ENCODE assay signal across 11 mouse cellular contexts in the genomic region with DNA sequence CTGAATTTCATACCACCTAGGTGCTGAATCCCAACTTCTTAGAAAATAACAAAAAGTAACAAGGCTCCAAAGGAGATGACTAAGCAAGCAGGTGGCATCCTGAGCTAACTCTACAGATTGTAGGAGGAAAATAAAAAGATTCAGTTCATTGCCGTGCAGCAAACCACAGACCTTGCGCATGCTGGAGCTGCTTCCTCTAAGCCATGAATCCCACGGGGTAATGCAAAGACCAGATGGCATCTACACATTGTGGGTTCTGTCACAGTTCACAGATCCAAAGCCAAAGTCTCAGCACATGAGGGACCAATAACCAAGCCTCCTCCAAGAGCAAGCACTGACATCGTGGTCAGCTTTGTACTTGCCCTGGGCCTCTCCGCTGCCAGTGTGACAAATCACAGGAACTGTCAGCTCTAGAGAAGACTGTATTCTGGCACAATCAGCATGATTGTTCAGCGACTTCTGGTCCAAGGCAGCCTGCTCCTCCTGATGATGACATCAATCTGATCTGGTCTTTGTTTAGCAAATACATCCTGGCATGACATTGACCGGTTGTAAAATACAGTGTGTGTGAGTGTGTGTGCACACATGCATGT.
DNase-seq lines count a peak whose midpoint lies in the region; ATAC-seq and TF ChIP-seq lines count a peak whose summit lies in the region.
"Had no signal": no experiment of that assay in that cellular context is flagged by ENCODE, and none has a peak within 500 bp of the region (broad histone marks: within the 10 kb centered on the region; RNA-seq: fewer than 3 reads in every experiment).

No protein-coding gene starts in this region.

- DNase-seq in hindbrain, embryonic 10.5 days (ENCODE audit: low spot score) = peak; percentile 7
- DNase-seq in liver, postnatal 0 days = peak; percentile 12
- no peak for DNase-seq in liver, embryonic 11.5 days (ENCODE audit: low spot score)
- peak; percentile 6 for DNase-seq in brain, embryonic 14.5 days (ENCODE audit: low read depth)
- peak; percentile 3 for DNase-seq in hindbrain, postnatal 0 days (ENCODE audit: low spot score)
- DNase-seq in kidney, postnatal 25 days = no peak
- DNase-seq: gastrocnemius, postnatal 10 days had no signal

- H3K9ac ChIP-seq in hindbrain, embryonic 12.5 days = no peak overlapping the region
- no peak overlapping the region for H3K9ac ChIP-seq in liver, postnatal 0 days (replicated peaks)
- H3K9ac ChIP-seq in liver, embryonic 11.5 days (ENCODE audit: low read depth, low read length) = no peak overlapping the region
- H3K9ac ChIP-seq in hindbrain, postnatal 0 days (replicated peaks; ENCODE audit: low read length) = no peak overlapping the region
- H3K9ac ChIP-seq: embryonic facial prominence, embryonic 15.5 days; liver, embryonic 15.5 days had no signal

- 0 out of 2 replicates have a peak, but pooled peaks cover 5% of the 10 kb centered on the region for H3K4me1 ChIP-seq in hindbrain, embryonic 10.5 days (replicated peaks)
- H3K4me1 ChIP-seq in hindbrain, embryonic 12.5 days = no peaks in the 10 kb centered on the region
- no peaks in the 10 kb centered on the region for H3K4me1 ChIP-seq in liver, postnatal 0 days (ENCODE audit: insufficient read depth)
- no peaks in the 10 kb centered on the region for H3K4me1 ChIP-seq in liver, embryonic 11.5 days (replicated peaks; ENCODE audit: control insufficient read depth, insufficient read depth, low read length)
- no peaks in the 10 kb centered on the region for H3K4me1 ChIP-seq in hindbrain, postnatal 0 days (ENCODE audit: insufficient read depth, low read length)
- H3K4me1 ChIP-seq: embryonic facial prominence, embryonic 15.5 days; liver, embryonic 15.5 days; megakaryocyte, embryonic 14.5 days had no signal

- no peak for ATAC-seq in hindbrain, embryonic 12.5 days (ENCODE audit: low FRiP score)
- ATAC-seq in liver, postnatal 0 days = no peak
- no peak for ATAC-seq in liver, embryonic 11.5 days (replicated peaks; ENCODE audit: low FRiP score)
- ATAC-seq in hindbrain, postnatal 0 days = peak; percentile 74

- no peak overlapping the region for H3K4me3 ChIP-seq in hindbrain, embryonic 10.5 days
- no peak overlapping the region for H3K4me3 ChIP-seq in hindbrain, embryonic 12.5 days
- H3K4me3 ChIP-seq in liver, postnatal 0 days (ENCODE audit: low read depth, low read length) = no peak overlapping the region
- no peak overlapping the region for H3K4me3 ChIP-seq in liver, embryonic 11.5 days (ENCODE audit: low read depth, low read length)
- no peak overlapping the region for H3K4me3 ChIP-seq in hindbrain, postnatal 0 days (ENCODE audit: low read length)
- H3K4me3 ChIP-seq: embryonic facial prominence, embryonic 15.5 days; liver, embryonic 15.5 days; megakaryocyte, embryonic 14.5 days had no signal

- no peaks in the 10 kb centered on the region for H3K27me3 ChIP-seq in hindbrain, embryonic 10.5 days (ENCODE audit: insufficient read depth, poor library complexity, severe bottlenecking)
- H3K27me3 ChIP-seq in hindbrain, embryonic 12.5 days = no peaks in the 10 kb centered on the region
- no peaks in the 10 kb centered on the region for H3K27me3 ChIP-seq in liver, postnatal 0 days (ENCODE audit: insufficient read depth, low read length)
- no peaks in the 10 kb centered on the region for H3K27me3 ChIP-seq in liver, embryonic 11.5 days (replicated peaks; ENCODE audit: control insufficient read depth, insufficient read depth, low read length)
- no peaks in the 10 kb centered on the region for H3K27me3 ChIP-seq in hindbrain, postnatal 0 days (ENCODE audit: insufficient read depth, low read length)
- H3K27me3 ChIP-seq: embryonic facial prominence, embryonic 15.5 days; liver, embryonic 15.5 days; megakaryocyte, embryonic 14.5 days had no signal

- TF ChIP-seq EP300 in liver, postnatal 0 days (IDR thresholded peaks at IDR 0.05; ENCODE audit: low read depth) = no peak

- no peak for TF ChIP-seq POLR2A in brain, embryonic 14.5 days (IDR thresholded peaks at IDR 0.05; ENCODE audit: borderline replicate concordance, extremely low read depth, insufficient read depth, insufficient read length, poor library complexity, severe bottlenecking)

- H3K4me2 ChIP-seq in hindbrain, embryonic 12.5 days (replicated peaks) = no peak overlapping the region
- H3K4me2 ChIP-seq in liver, postnatal 0 days (ENCODE audit: low read depth, low read length) = no peak overlapping the region
- no peak overlapping the region for H3K4me2 ChIP-seq in liver, embryonic 11.5 days
- H3K4me2 ChIP-seq in hindbrain, postnatal 0 days (ENCODE audit: low read depth, low read length) = no peak overlapping the region
- H3K4me2 ChIP-seq: embryonic facial prominence, embryonic 15.5 days; liver, embryonic 15.5 days had no signal

- TF ChIP-seq CTCF in liver, postnatal 0 days (IDR thresholded peaks at IDR 0.05; ENCODE audit: low read depth) = no peak
- no peak for TF ChIP-seq CTCF in brain, embryonic 14.5 days (IDR thresholded peaks at IDR 0.05; ENCODE audit: borderline replicate concordance, extremely low read depth, insufficient read depth, insufficient read length)
- TF ChIP-seq CTCF in hindbrain, postnatal 0 days (IDR thresholded peaks at IDR 0.05; ENCODE audit: low read depth) = no peak

- no peak overlapping the region for H3K27ac ChIP-seq in hindbrain, embryonic 10.5 days
- H3K27ac ChIP-seq in hindbrain, embryonic 12.5 days = no peak overlapping the region
- H3K27ac ChIP-seq in liver, postnatal 0 days (ENCODE audit: low read depth) = no peak overlapping the region
- no peak overlapping the region for H3K27ac ChIP-seq in liver, embryonic 11.5 days (ENCODE audit: low read depth, low read length)
- no peak overlapping the region for H3K27ac ChIP-seq in hindbrain, postnatal 0 days
- H3K27ac ChIP-seq: embryonic facial prominence, embryonic 15.5 days; liver, embryonic 15.5 days had no signal

- H3K36me3 ChIP-seq in hindbrain, embryonic 10.5 days = no peaks in the 10 kb centered on the region
- H3K36me3 ChIP-seq in hindbrain, embryonic 12.5 days = no peaks in the 10 kb centered on the region
- H3K36me3 ChIP-seq in liver, postnatal 0 days (replicated peaks; ENCODE audit: insufficient read depth, low read length) = no peaks in the 10 kb centered on the region
- H3K36me3 ChIP-seq in liver, embryonic 11.5 days (ENCODE audit: control insufficient read depth, insufficient read depth, low read length) = no peaks in the 10 kb centered on the region
- H3K36me3 ChIP-seq in hindbrain, postnatal 0 days (ENCODE audit: insufficient read depth, low read length) = no peaks in the 10 kb centered on the region
- H3K36me3 ChIP-seq: embryonic facial prominence, embryonic 15.5 days; liver, embryonic 15.5 days had no signal

- no peaks in the 10 kb centered on the region for H3K9me3 ChIP-seq in hindbrain, embryonic 10.5 days
- no peaks in the 10 kb centered on the region for H3K9me3 ChIP-seq in hindbrain, embryonic 12.5 days (replicated peaks)
- no peaks in the 10 kb centered on the region for H3K9me3 ChIP-seq in liver, postnatal 0 days (ENCODE audit: low read length)
- no peaks in the 10 kb centered on the region for H3K9me3 ChIP-seq in liver, embryonic 11.5 days (ENCODE audit: control insufficient read depth, low read length)
- H3K9me3 ChIP-seq in hindbrain, postnatal 0 days (ENCODE audit: low read length) = no peaks in the 10 kb centered on the region
- H3K9me3 ChIP-seq: embryonic facial prominence, embryonic 15.5 days; liver, embryonic 15.5 days had no signal

- WGBS in hindbrain, embryonic 10.5 days = 69% methylated on average over 7 of the region's 7 CpGs
- WGBS in hindbrain, embryonic 12.5 days = 70% methylated on average over 7 of the region's 7 CpGs
- WGBS in liver, postnatal 0 days (ENCODE audit: insufficient replicate concordance) = 57% methylated on average over 7 of the region's 7 CpGs
- WGBS in liver, embryonic 11.5 days = 70% methylated on average over 7 of the region's 7 CpGs
- 48% methylated on average over 7 of the region's 7 CpGs for WGBS in hindbrain, postnatal 0 days

Comparison
In these comparisons a context has a peak if more than half of its experiments do, and no peak if none do; other contexts are left out.
1. DNase-seq: peak in hindbrain, embryonic 10.5 days (single experiment), liver, postnatal 0 days (single experiment), brain, embryonic 14.5 days (single experiment) and hindbrain, postnatal 0 days (single experiment); none in liver, embryonic 11.5 days (single experiment) and kidney, postnatal 25 days (0 of 2).